Mouse (Mus musculus) MEL (cell line): Measurements from ENCODE around the gene Rhox13.

Source experiments
- CTCF ChIP-seq, 3 experiments: IDR thresholded peaks in 2 of 3; conservative IDR thresholded peaks in 1 of 3; 2 replicates each; pipeline ENCODE4 v1.5.1; 2011 to 2012; ENCODE audit warnings: low read length in 3 of 3, low read depth in 2 of 3, mild to moderate bottlenecking in 2 of 3, improper control_type of control experiment in 1 of 3, inconsistent platforms in 1 of 3, mixed read lengths in 1 of 3, moderate library complexity in 1 of 3; ENCODE audit not compliant: control insufficient read depth in 1 of 3, insufficient read depth in 1 of 3, poor library complexity in 1 of 3, severe bottlenecking in 1 of 3
- ELF1 ChIP-seq: IDR thresholded peaks from 2 replicates; pipeline ENCODE4 v1.6.1; 2014; ENCODE audit warnings: low read depth, mild to moderate bottlenecking, inconsistent platforms, low read length, improper control_type of control experiment, moderate library complexity
- GATA1 ChIP-seq: IDR thresholded peaks from 2 replicates; pipeline ENCODE4 v1.6.1; 2011; ENCODE audit warnings: low read depth, low read length, improper control_type of control experiment
- HCFC1 ChIP-seq: IDR thresholded peaks from 2 replicates; pipeline ENCODE4 v1.6.1; 2012; ENCODE audit warnings: low read depth, mild to moderate bottlenecking, inconsistent platforms, low read length, improper control_type of control experiment, moderate library complexity
- MAX ChIP-seq: IDR thresholded peaks from 2 replicates; pipeline ENCODE4 v1.6.1; 2011; ENCODE audit warnings: low read length, improper control_type of control experiment
- NRF1 ChIP-seq: IDR thresholded peaks from 2 replicates; pipeline ENCODE4 v1.6.1; 2014; ENCODE audit warnings: low read depth, mild to moderate bottlenecking, inconsistent platforms, low read length, improper control_type of control experiment, moderate library complexity; ENCODE audit not compliant: poor library complexity, insufficient read depth, severe bottlenecking
- POLR2A ChIP-seq, 2 experiments: IDR thresholded peaks; 2 replicates each; pipeline ENCODE4 v1.6.1; 2011 to 2012; ENCODE audit warnings: low read length in 2 of 2, mild to moderate bottlenecking in 2 of 2, control low read depth in 1 of 2, improper control_type of control experiment in 1 of 2, low read depth in 1 of 2, moderate library complexity in 1 of 2; ENCODE audit not compliant: control insufficient read depth in 1 of 2, insufficient read depth in 1 of 2, poor library complexity in 1 of 2
- POLR2AphosphoS2 ChIP-seq: IDR thresholded peaks from 2 replicates; pipeline ENCODE4 v1.6.1; 2011; ENCODE audit warnings: low read length, improper control_type of control experiment
- POLR2AphosphoS5 ChIP-seq: IDR thresholded peaks from 2 replicates; pipeline ENCODE4 v1.6.1; 2012; ENCODE audit warnings: low read depth, borderline replicate concordance, mild to moderate bottlenecking, inconsistent platforms, low read length, moderate library complexity, mixed read lengths
- RCOR1 ChIP-seq: IDR thresholded peaks from 2 replicates; pipeline ENCODE4 v1.6.1; 2012; ENCODE audit warnings: low read depth, mild to moderate bottlenecking, inconsistent platforms, low read length, improper control_type of control experiment
- SMC3 ChIP-seq: IDR thresholded peaks from 2 replicates; pipeline ENCODE4 v1.6.1; 2011; ENCODE audit warnings: low read depth, low read length, improper control_type of control experiment
- TAL1 ChIP-seq: IDR thresholded peaks from 2 replicates; pipeline ENCODE4 v1.6.1; 2012; ENCODE audit warnings: mild to moderate bottlenecking, inconsistent platforms, low read length, moderate library complexity, mixed read lengths
- ZKSCAN1 ChIP-seq: IDR thresholded peaks from 2 replicates; pipeline ENCODE4 v1.6.1; 2012; ENCODE audit warnings: low read depth, mild to moderate bottlenecking, inconsistent platforms, low read length, improper control_type of control experiment, moderate library complexity

- no peak for TF ChIP-seq SMC3
- TF ChIP-seq HCFC1 = no peak
- no peak for TF ChIP-seq CTCF (IDR thresholded peaks at IDR 0.05 in 2 of 3, conservative IDR thresholded peaks at IDR 0.05 in 1 of 3; ENCODE audit: control insufficient read depth in 1 of 3, insufficient read depth in 1 of 3, low read depth in 2 of 3, low read length in 3 of 3, poor library complexity in 1 of 3, severe bottlenecking in 1 of 3)
- TF ChIP-seq TAL1 = no peak
- TF ChIP-seq GATA1 = no peak
- TF ChIP-seq MAX = no peak
- no peak for TF ChIP-seq RCOR1
- TF ChIP-seq ZKSCAN1 = no peak
- no peak for TF ChIP-seq POLR2A (IDR thresholded peaks at IDR 0.05; ENCODE audit: control insufficient read depth in 1 of 2, insufficient read depth in 1 of 2, low read depth in 1 of 2, low read length in 2 of 2, poor library complexity in 1 of 2)
- no peak for TF ChIP-seq NRF1
- no peak for TF ChIP-seq POLR2AphosphoS5
- no peak for TF ChIP-seq ELF1
- TF ChIP-seq POLR2AphosphoS2 = no peak
Observed at GRCm38 (mm10) chrX:38085041-38085440, 36.0 kb upstream of the Rhox13 start, which contains the start of gene Rhox11.
